Mouse (Mus musculus): Measurements from ENCODE around the gene Lcn10. TPM values are rescaled to one million over a fixed set of nuclear protein-coding genes. Genes with fewer than 3 reads are reported as not detected.
"Not testable (repeated sequence)": the region's sequence is repeated elsewhere in the genome, so short reads cannot be mapped to it uniquely, and the experiment has no call there.

Gene Lcn10
- total RNA-seq, 2 experiments from 2014 or later = not detected

- no peak for ATAC-seq (replicated peaks; ENCODE audit: low FRiP score, poor library complexity, severe bottlenecking)
Observed at GRCm38 (mm10) chr2:25703706-25704105, 21.2 kb downstream of the Lcn10 start.

GRCm38 (mm10) chr2:25706643-25707481 is 24.3 kb downstream of the Lcn10 start, which contains the start of gene Bmyc:
Gene Bmyc, plus strand, starts transcription at chr2:25706739.
- no peak for ATAC-seq (replicated peaks; ENCODE audit: low FRiP score, poor library complexity, severe bottlenecking)

- no peak for ATAC-seq (replicated peaks; ENCODE audit: low FRiP score, poor library complexity, severe bottlenecking)
Observed at GRCm38 (mm10) chr2:25708121-25708520, 25.6 kb downstream of the Lcn10 start.

GRCm38 (mm10) chr2:25709056-25709455 is 26.5 kb downstream of the Lcn10 start:
- not testable (repeated sequence) for ATAC-seq (replicated peaks; ENCODE audit: low FRiP score, poor library complexity, severe bottlenecking)

GRCm38 (mm10) chr2:25709791-25710190 is 27.3 kb downstream of the Lcn10 start:
- ATAC-seq (replicated peaks; ENCODE audit: low FRiP score, poor library complexity, severe bottlenecking) = not testable (repeated sequence)

GRCm38 (mm10) chr2:25711641-25712040 is 29.1 kb downstream of the Lcn10 start:
- not testable (repeated sequence) for ATAC-seq (replicated peaks; ENCODE audit: low FRiP score, poor library complexity, severe bottlenecking)

- no peak for ATAC-seq (replicated peaks; ENCODE audit: low FRiP score, poor library complexity, severe bottlenecking)
Observed at GRCm38 (mm10) chr2:25717222-25717621, 34.7 kb downstream of the Lcn10 start.

GRCm38 (mm10) chr2:25733199-25733930 is 50.8 kb downstream of the Lcn10 start:
- ATAC-seq (replicated peaks; ENCODE audit: low FRiP score, poor library complexity, severe bottlenecking) = no peak

Other genes starting within 250 kb of the Lcn10 start
- not detected in 2 replicates for gene Clic3, start 225.9 kb upstream of the Lcn10 start, total RNA-seq (2015; ENCODE audit: low replicate concordance)
- gene Clic3, start 225.9 kb upstream of the Lcn10 start, total RNA-seq (2017; ENCODE audit: low replicate concordance) = not detected in 2 replicates
- 17.6 and 24.5 TPM in 2 replicates for gene Paxx, start 221.6 kb upstream of the Lcn10 start, total RNA-seq (2015; ENCODE audit: low replicate concordance)
- 5.3 TPM in 1 of 2 replicates, not detected in the other for gene Paxx, start 221.6 kb upstream of the Lcn10 start, total RNA-seq (2017; ENCODE audit: low replicate concordance)
- gene Ptgds, start 212.7 kb upstream of the Lcn10 start, total RNA-seq (2015; ENCODE audit: low replicate concordance) = not detected in 2 replicates
- not detected in 2 replicates for gene Ptgds, start 212.7 kb upstream of the Lcn10 start, total RNA-seq (2017; ENCODE audit: low replicate concordance)
- not detected in 2 replicates for gene Lcn12, start 188.8 kb upstream of the Lcn10 start, total RNA-seq (2015; ENCODE audit: low replicate concordance)
- not detected in 2 replicates for gene Lcn12, start 188.8 kb upstream of the Lcn10 start, total RNA-seq (2017; ENCODE audit: low replicate concordance)
- gene Fbxw5, start 182.0 kb upstream of the Lcn10 start, total RNA-seq (2015; ENCODE audit: low replicate concordance) = 10.1 and 13.0 TPM in 2 replicates
- gene Fbxw5, start 182.0 kb upstream of the Lcn10 start, total RNA-seq (2017; ENCODE audit: low replicate concordance) = 3.6 and 20.9 TPM in 2 replicates
- gene C8g, start 181.0 kb upstream of the Lcn10 start, total RNA-seq (2015; ENCODE audit: low replicate concordance) = not detected in 2 replicates
- 0.64 TPM in 1 of 2 replicates, not detected in the other for gene C8g, start 181.0 kb upstream of the Lcn10 start, total RNA-seq (2017; ENCODE audit: low replicate concordance)
- 6.8 and 10.5 TPM in 2 replicates for gene Traf2, start 135.8 kb upstream of the Lcn10 start, total RNA-seq (2015; ENCODE audit: low replicate concordance)
- 5.0 and 17.6 TPM in 2 replicates for gene Traf2, start 135.8 kb upstream of the Lcn10 start, total RNA-seq (2017; ENCODE audit: low replicate concordance)
- 70.3 and 72.1 TPM in 2 replicates for gene Edf1, start 124.9 kb upstream of the Lcn10 start, total RNA-seq (2015; ENCODE audit: low replicate concordance)
- gene Edf1, start 124.9 kb upstream of the Lcn10 start, total RNA-seq (2017; ENCODE audit: low replicate concordance) = 58.1 and 65.0 TPM in 2 replicates
- 0.72 TPM in 1 of 2 replicates, not detected in the other for gene Mamdc4, start 107.9 kb upstream of the Lcn10 start, total RNA-seq (2015; ENCODE audit: low replicate concordance)
- 2.6 TPM in 1 of 2 replicates, not detected in the other for gene Mamdc4, start 107.9 kb upstream of the Lcn10 start, total RNA-seq (2017; ENCODE audit: low replicate concordance)
- 3.6 TPM in 1 of 2 replicates, not detected in the other for gene Phpt1, start 107.5 kb upstream of the Lcn10 start, total RNA-seq (2015; ENCODE audit: low replicate concordance)
- 1.1 TPM in 1 of 2 replicates, not detected in the other for gene Phpt1, start 107.5 kb upstream of the Lcn10 start, total RNA-seq (2017; ENCODE audit: low replicate concordance)
- gene Ajm1, start 101.0 kb upstream of the Lcn10 start, total RNA-seq (2015; ENCODE audit: low replicate concordance) = 0.36 TPM in 1 of 2 replicates, not detected in the other
- gene Ajm1, start 101.0 kb upstream of the Lcn10 start, total RNA-seq (2017; ENCODE audit: low replicate concordance) = not detected in 2 replicates
- 6.5 and 23.1 TPM in 2 replicates for gene Rabl6, start 74.2 kb upstream of the Lcn10 start, total RNA-seq (2015; ENCODE audit: low replicate concordance)
- gene Rabl6, start 74.2 kb upstream of the Lcn10 start, total RNA-seq (2017; ENCODE audit: low replicate concordance) = 9.3 and 20.5 TPM in 2 replicates
- gene Ccdc183, start 65.0 kb upstream of the Lcn10 start, total RNA-seq (2015; ENCODE audit: low replicate concordance) = not detected in 2 replicates
- gene Ccdc183, start 65.0 kb upstream of the Lcn10 start, total RNA-seq (2017; ENCODE audit: low replicate concordance) = not detected in 2 replicates
- gene Tmem141, start 60.7 kb upstream of the Lcn10 start, total RNA-seq (2015; ENCODE audit: low replicate concordance) = 26.3 TPM in 1 of 2 replicates, not detected in the other
- 5.5 TPM in 1 of 2 replicates, not detected in the other for gene Tmem141, start 60.7 kb upstream of the Lcn10 start, total RNA-seq (2017; ENCODE audit: low replicate concordance)
- 85.1 and 103 TPM in 2 replicates for gene Fcna, start 54.7 kb upstream of the Lcn10 start, total RNA-seq (2015; ENCODE audit: low replicate concordance)
- 28.7 and 55.7 TPM in 2 replicates for gene Fcna, start 54.7 kb upstream of the Lcn10 start, total RNA-seq (2017; ENCODE audit: low replicate concordance)
- not detected in 2 replicates for gene Lcn8, start 29.6 kb upstream of the Lcn10 start, total RNA-seq (2015; ENCODE audit: low replicate concordance)
- not detected in 2 replicates for gene Lcn8, start 29.6 kb upstream of the Lcn10 start, total RNA-seq (2017; ENCODE audit: low replicate concordance)
- gene Lcn5, start 24.8 kb upstream of the Lcn10 start, total RNA-seq (2015; ENCODE audit: low replicate concordance) = not detected in 2 replicates
- gene Lcn5, start 24.8 kb upstream of the Lcn10 start, total RNA-seq (2017; ENCODE audit: low replicate concordance) = not detected in 2 replicates
- not detected in 2 replicates for gene Lcn6, start 5.9 kb upstream of the Lcn10 start, total RNA-seq (2015; ENCODE audit: low replicate concordance)
- gene Lcn6, start 5.9 kb upstream of the Lcn10 start, total RNA-seq (2017; ENCODE audit: low replicate concordance) = not detected in 2 replicates
- gene Obp2a, start 17.3 kb downstream of the Lcn10 start, total RNA-seq (2015; ENCODE audit: low replicate concordance) = not detected in 2 replicates
- gene Obp2a, start 17.3 kb downstream of the Lcn10 start, total RNA-seq (2017; ENCODE audit: low replicate concordance) = not detected in 2 replicates
- gene Bmyc, start 24.0 kb downstream of the Lcn10 start, total RNA-seq (2015; ENCODE audit: low replicate concordance) = 2.5 and 3.2 TPM in 2 replicates
- gene Bmyc, start 24.0 kb downstream of the Lcn10 start, total RNA-seq (2017; ENCODE audit: low replicate concordance) = not detected in 2 replicates
- gene Obp2b, start 54.3 kb downstream of the Lcn10 start, total RNA-seq (2015; ENCODE audit: low replicate concordance) = not detected in 2 replicates
- not detected in 2 replicates for gene Obp2b, start 54.3 kb downstream of the Lcn10 start, total RNA-seq (2017; ENCODE audit: low replicate concordance)
- not detected in 2 replicates for gene Lcn3, start 82.8 kb downstream of the Lcn10 start, total RNA-seq (2015; ENCODE audit: low replicate concordance)
- not detected in 2 replicates for gene Lcn3, start 82.8 kb downstream of the Lcn10 start, total RNA-seq (2017; ENCODE audit: low replicate concordance)
- not detected in 2 replicates for gene Lcn11, start 94.3 kb downstream of the Lcn10 start, total RNA-seq (2015; ENCODE audit: low replicate concordance)
- not detected in 2 replicates for gene Lcn11, start 94.3 kb downstream of the Lcn10 start, total RNA-seq (2017; ENCODE audit: low replicate concordance)
- not detected in 2 replicates for gene Gm13539, start 99.5 kb downstream of the Lcn10 start, total RNA-seq (2015; ENCODE audit: low replicate concordance)
- not detected in 2 replicates for gene Gm13539, start 99.5 kb downstream of the Lcn10 start, total RNA-seq (2017; ENCODE audit: low replicate concordance)
- gene Glt6d1, start 133.1 kb downstream of the Lcn10 start, total RNA-seq (2015; ENCODE audit: low replicate concordance) = not detected in 2 replicates
- gene Glt6d1, start 133.1 kb downstream of the Lcn10 start, total RNA-seq (2017; ENCODE audit: low replicate concordance) = not detected in 2 replicates
- not detected in 2 replicates for gene Lcn9, start 140.4 kb downstream of the Lcn10 start, total RNA-seq (2015; ENCODE audit: low replicate concordance)
- not detected in 2 replicates for gene Lcn9, start 140.4 kb downstream of the Lcn10 start, total RNA-seq (2017; ENCODE audit: low replicate concordance)
- not detected in 2 replicates for gene Sohlh1, start 164.5 kb downstream of the Lcn10 start, total RNA-seq (2015; ENCODE audit: low replicate concordance)
- gene Sohlh1, start 164.5 kb downstream of the Lcn10 start, total RNA-seq (2017; ENCODE audit: low replicate concordance) = not detected in 2 replicates
- gene Kcnt1, start 181.0 kb downstream of the Lcn10 start, total RNA-seq (2015; ENCODE audit: low replicate concordance) = not detected in 2 replicates
- not detected in 2 replicates for gene Kcnt1, start 181.0 kb downstream of the Lcn10 start, total RNA-seq (2017; ENCODE audit: low replicate concordance)